Mouse (Mus musculus) c-Kit-positive CD71-negative TER-119-negative erythroid progenitor cells, embryonic 14.5 days (primary cell): ENCODE measurements around the gene Prl3b1.

Source experiments
- DNase-seq: peaks from one replicate; pipeline ENCODE4 v3.0.0-alpha.2; 2013; ENCODE audit warnings: low read depth

The Prl3b1 gene

DNA sequence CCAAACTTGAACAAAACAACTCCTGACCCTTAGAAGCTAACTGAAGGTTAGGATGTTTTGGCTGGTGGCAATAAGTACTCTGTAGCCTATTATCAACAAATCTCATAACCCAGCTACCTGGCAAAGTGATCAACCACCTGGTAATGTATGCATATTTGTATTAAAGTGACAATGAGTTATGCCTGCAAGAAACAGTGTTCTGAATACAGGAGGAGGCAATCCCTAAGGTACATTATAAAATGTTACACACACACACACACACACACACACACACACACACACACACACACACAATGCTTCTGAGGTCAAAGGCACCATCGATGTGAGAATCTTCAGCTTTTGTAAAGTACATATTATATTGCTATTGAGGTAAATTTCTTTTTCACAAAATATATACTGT is at the start of gene Prl3b1:
TSS of gene Prl3b1 (plus strand) at position 301 of the 400 bp plus-strand sequence.
- no peak for DNase-seq

DNA sequence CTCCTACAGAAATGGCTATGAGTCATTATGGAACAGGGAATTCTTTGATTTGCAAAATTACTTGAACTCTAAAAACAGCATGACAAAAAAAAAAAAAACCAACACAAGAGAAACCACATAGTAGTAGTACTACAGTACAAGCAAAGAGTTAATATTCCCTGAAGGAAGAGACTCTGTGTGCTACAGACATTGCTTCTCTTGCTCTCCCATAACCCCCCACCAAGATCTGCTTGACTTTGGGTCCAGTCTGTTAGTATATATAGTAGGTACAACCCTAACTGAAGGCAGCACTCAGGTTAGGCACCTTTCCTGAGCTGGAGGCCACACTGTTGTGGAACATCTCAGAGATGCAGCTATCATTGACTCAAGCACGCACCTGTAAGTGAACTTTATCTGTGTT is 45.3 kb upstream of the Prl3b1 start, which contains the start of gene Prl3c1:
TSS of gene Prl3c1 (plus strand) at position 301 of the 400 bp plus-strand sequence.
- DNase-seq, result no peak

DNA sequence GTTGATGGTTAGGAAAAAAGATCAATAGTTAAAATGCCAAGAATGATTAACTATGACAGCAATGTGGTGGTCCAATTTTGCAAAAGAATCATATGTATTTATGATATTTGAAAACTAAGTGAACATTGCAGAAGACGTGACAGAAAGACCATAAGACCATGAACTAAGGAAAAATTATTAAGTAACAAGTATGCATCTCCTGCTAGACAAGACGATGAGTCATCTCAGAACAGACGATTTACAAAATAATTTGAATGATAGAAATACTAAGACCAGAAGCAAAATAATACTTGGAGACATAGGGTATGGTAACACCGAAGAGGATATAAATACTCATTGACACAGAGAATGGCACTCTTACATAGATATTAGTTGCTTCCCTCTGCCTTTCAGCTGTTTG is 17.5 kb downstream of the Prl3b1 start, which contains the start of gene Prl3a1:
TSS of gene Prl3a1 (plus strand) at position 301 of the 400 bp plus-strand sequence.
- no peak for DNase-seq
